In genomic region chr11:104572566-104572965, GRCm38 (mm10) we compare ENCODE assay signal across 22 mouse cellular contexts. TPM values are rescaled to one million over a fixed set of nuclear protein-coding genes. Genes with fewer than 3 reads are reported as not detected.
A peak's percentile ranks its signal among the peaks of the same experiment; 100 is the strongest.
DNase-seq lines count a peak whose midpoint lies in the region; ATAC-seq and TF ChIP-seq lines count a peak whose summit lies in the region.
"Had no signal": no experiment of that assay in that cellular context is flagged by ENCODE, and none has a peak within 500 bp of the region (broad histone marks: within the 10 kb centered on the region; RNA-seq: fewer than 3 reads in every experiment).

No protein-coding gene starts in this region.

- no peak overlapping the region for H3K9ac ChIP-seq in lung, embryonic 16.5 days (ENCODE audit: low read length)
- no peak overlapping the region for H3K9ac ChIP-seq in lung, postnatal 0 days (replicated peaks; ENCODE audit: low read depth)
- H3K9ac ChIP-seq: forebrain, embryonic 12.5 days; hindbrain, embryonic 15.5 days; kidney, embryonic 15.5 days; stomach, embryonic 15.5 days had no signal

- H3K27ac ChIP-seq in gastrocnemius, adult 2 months, result peak overlapping the region; percentile 53; the same call in 1 of the 2 replicates
- no peak overlapping the region for H3K27ac ChIP-seq in kidney, adult 2 months (ENCODE audit: insufficient read depth, low read depth, low read length)
- no peak overlapping the region for H3K27ac ChIP-seq in lung, embryonic 16.5 days (ENCODE audit: low read length)
- H3K27ac ChIP-seq in lung, postnatal 0 days (ENCODE audit: low read length), result no peak overlapping the region
- H3K27ac ChIP-seq: forebrain, embryonic 12.5 days; hindbrain, embryonic 15.5 days; kidney, embryonic 15.5 days; stomach, embryonic 15.5 days had no signal

- H3K4me2 ChIP-seq in lung, embryonic 16.5 days (ENCODE audit: low read depth, low read length), result no peak overlapping the region
- no peak overlapping the region for H3K4me2 ChIP-seq in lung, postnatal 0 days (replicated peaks; ENCODE audit: low read depth, low read length)
- H3K4me2 ChIP-seq: forebrain, embryonic 12.5 days; hindbrain, embryonic 15.5 days; kidney, embryonic 15.5 days; liver, embryonic 11.5 days; midbrain, embryonic 11.5 days; stomach, embryonic 15.5 days had no signal

- 0 out of 2 replicates have a peak, but pooled peaks cover 4% of the 10 kb centered on the region for H3K9me3 ChIP-seq in lung, embryonic 16.5 days (ENCODE audit: control insufficient read depth, low read length)
- no peaks in the 10 kb centered on the region for H3K9me3 ChIP-seq in lung, postnatal 0 days (ENCODE audit: low read length)
- H3K9me3 ChIP-seq: forebrain, embryonic 12.5 days; hindbrain, embryonic 15.5 days; kidney, embryonic 15.5 days; stomach, embryonic 15.5 days had no signal

- intact Hi-C loops in gastrocnemius, adult 2 months (cut with DNase I), result no loop called here
- intact Hi-C loops in gastrocnemius, postnatal 14 days (cut with DNase I; ENCODE audit: low total_unique reads), result no loop called here

- no peak for TF ChIP-seq POLR2A in kidney, adult 2 months (IDR thresholded peaks at IDR 0.05; ENCODE audit: low read depth, low read length)

- H3K36me3 ChIP-seq in kidney, adult 2 months (ENCODE audit: control insufficient read depth, insufficient read depth, low read length), result no peaks in the 10 kb centered on the region
- no peaks in the 10 kb centered on the region for H3K36me3 ChIP-seq in lung, embryonic 16.5 days (ENCODE audit: control insufficient read depth, insufficient read depth, low read length)
- no peaks in the 10 kb centered on the region for H3K36me3 ChIP-seq in lung, postnatal 0 days (ENCODE audit: insufficient read depth, low read length)
- H3K36me3 ChIP-seq: forebrain, embryonic 12.5 days; hindbrain, embryonic 15.5 days; kidney, embryonic 15.5 days; stomach, embryonic 15.5 days had no signal

- no peak for TF ChIP-seq EP300 in lung, postnatal 0 days (IDR thresholded peaks at IDR 0.05)

- no peaks in the 10 kb centered on the region for H3K4me1 ChIP-seq in kidney, adult 2 months (ENCODE audit: control insufficient read depth, insufficient read depth, low read length)
- H3K4me1 ChIP-seq in lung, embryonic 16.5 days (replicated peaks; ENCODE audit: control insufficient read depth, insufficient read depth, low read length), result peaks cover 7% of the 10 kb centered on the region
- H3K4me1 ChIP-seq in lung, postnatal 0 days (ENCODE audit: insufficient read depth, low read depth, low read length), result 0 out of 2 replicates have a peak, but pooled peaks cover 2% of the 10 kb centered on the region
- H3K4me1 ChIP-seq: forebrain, embryonic 12.5 days; stomach, embryonic 15.5 days had no signal

- WGBS in kidney, adult 2 months, result 43% methylated on average over 2 of the region's 2 CpGs
- WGBS in lung, embryonic 16.5 days, result 22% methylated on average over 2 of the region's 2 CpGs
- 24% methylated on average over 2 of the region's 2 CpGs for WGBS in lung, postnatal 0 days

- no peaks in the 10 kb centered on the region for H3K27me3 ChIP-seq in kidney, adult 2 months (replicated peaks; ENCODE audit: control insufficient read depth, insufficient read depth, low read length)
- H3K27me3 ChIP-seq in lung, embryonic 16.5 days (ENCODE audit: control insufficient read depth, insufficient read depth, low read depth, low read length), result no peaks in the 10 kb centered on the region
- no peaks in the 10 kb centered on the region for H3K27me3 ChIP-seq in lung, postnatal 0 days (replicated peaks; ENCODE audit: insufficient read depth, low read length)
- H3K27me3 ChIP-seq: stomach, embryonic 15.5 days had no signal

- 0 out of 2 replicates have a peak, but pooled peaks have one; percentile 26 for ATAC-seq in lung, embryonic 16.5 days (ENCODE audit: low read depth)
- no peak for ATAC-seq in lung, postnatal 0 days
- ATAC-seq: inflammation-experienced regulatory T-cells, adult 6 months; midbrain, embryonic 16.5 days had no signal

- TF ChIP-seq CTCF in gastrocnemius, adult 2 months (IDR thresholded peaks at IDR 0.05), result no peak
- no peak for TF ChIP-seq CTCF in kidney, adult 2 months (conservative IDR thresholded peaks at IDR 0.05; ENCODE audit: insufficient read depth, insufficient read length, low read depth, low read length)
- no peak for TF ChIP-seq CTCF in lung, postnatal 0 days (IDR thresholded peaks at IDR 0.05)

- no peak for DNase-seq in gastrocnemius, adult 2 months
- no peak for DNase-seq in gastrocnemius, postnatal 14 days
- DNase-seq in kidney, adult 2 months, result peak; percentile 20
- no peak for DNase-seq in kidney, postnatal 4 days
- no peak for DNase-seq in lung, postnatal 0 days (ENCODE audit: low spot score)
- DNase-seq: adrenal gland, adult 2 months; B cell, adult 2 months; cerebellum, adult 8-10 months; kidney, adult 11 months; layer of hippocampus, postnatal 36 days; lung, postnatal 36 days; right cerebral cortex, postnatal 25 days had no signal

- no peak overlapping the region for H3K4me3 ChIP-seq in gastrocnemius, adult 2 months
- no peak overlapping the region for H3K4me3 ChIP-seq in kidney, adult 2 months (ENCODE audit: insufficient read depth, low read depth, low read length)
- no peak overlapping the region for H3K4me3 ChIP-seq in lung, embryonic 16.5 days (ENCODE audit: low read length)
- no peak overlapping the region for H3K4me3 ChIP-seq in lung, postnatal 0 days (ENCODE audit: low read depth, low read length)
- H3K4me3 ChIP-seq: erythroblast, embryonic 14.5 days; forebrain, embryonic 12.5 days; hindbrain, embryonic 15.5 days; kidney, embryonic 15.5 days; stomach, embryonic 15.5 days had no signal

RNA-seq across cellular contexts. Expression of gene Myl4, which starts 22.1 kb away (rescaled TPM):
- total RNA-seq in gastrocnemius, adult 2 months (2021), result 1 to 10 TPM; 2.9 to 8.1 TPM
- 10 to 100 TPM; 13.1 to 15.7 TPM for total RNA-seq in gastrocnemius, postnatal 14 days (2021)
- 2.0 and 2.6 TPM in 2 replicates for polyA plus RNA-seq in kidney, adult 2 months (2012; rRNA removed)
- polyA plus RNA-seq in lung, embryonic 16.5 days (2015; fragmentation: Nextera tagmentation; extraction: Ambion mirVana), result 90.2 and 115 TPM in 2 replicates
- 80.4 and 87.4 TPM in 2 replicates for polyA plus RNA-seq in lung, postnatal 0 days (2015; fragmentation: Nextera tagmentation; extraction: Ambion mirVana)

RNA-seq across cellular contexts. Expression of gene Cdc27, which starts 22.1 kb away (rescaled TPM):
- 10 to 100 TPM; 25.9 to 27.5 TPM for total RNA-seq in gastrocnemius, adult 2 months (2021)
- total RNA-seq in gastrocnemius, postnatal 14 days (2021), result 10 to 100 TPM; 23.4 to 25.2 TPM
- polyA plus RNA-seq in kidney, adult 2 months (2012; rRNA removed), result 5.2 and 6.1 TPM in 2 replicates
- polyA plus RNA-seq in lung, embryonic 16.5 days (2015; fragmentation: Nextera tagmentation; extraction: Ambion mirVana), result 36.2 and 37.8 TPM in 2 replicates
- polyA plus RNA-seq in lung, postnatal 0 days (2015; fragmentation: Nextera tagmentation; extraction: Ambion mirVana), result 18.4 and 20.0 TPM in 2 replicates

RNA-seq across cellular contexts. Expression of gene Itgb3, which starts 35.2 kb away (rescaled TPM):
- 1 to 10 TPM in 1 of 2 experiments, under 1 TPM in 1; 0.54 to 1.3 TPM for total RNA-seq in gastrocnemius, adult 2 months (2021)
- total RNA-seq in gastrocnemius, postnatal 14 days (2021), result 1 to 10 TPM; 2.2 to 4.0 TPM
- polyA plus RNA-seq in kidney, adult 2 months (2012; rRNA removed), result 0.99 and 1.3 TPM in 2 replicates
- polyA plus RNA-seq in lung, embryonic 16.5 days (2015; fragmentation: Nextera tagmentation; extraction: Ambion mirVana), result 4.5 and 4.6 TPM in 2 replicates
- 6.9 and 7.1 TPM in 2 replicates for polyA plus RNA-seq in lung, postnatal 0 days (2015; fragmentation: Nextera tagmentation; extraction: Ambion mirVana)

Comparison
In these comparisons a context has a peak if more than half of its experiments do, and no peak if none do; other contexts are left out.
1. RNA of gene Myl4, which starts 22.1 kb away (polyA plus RNA-seq): 90.2 to 115 TPM in lung, embryonic 16.5 days and 80.4 to 87.4 TPM in lung, postnatal 0 days; 2.0 to 2.6 TPM in kidney, adult 2 months; every median in the first group is over 10 times any median in the second.